Mouse (Mus musculus) retina, postnatal 1 day (tissue): Measurements from ENCODE around the gene Bcam.

ENCODE experiments used
- DNase-seq: peaks from one replicate; pipeline ENCODE4 v3.0.0-alpha.2; 2012

The Bcam gene

DNA sequence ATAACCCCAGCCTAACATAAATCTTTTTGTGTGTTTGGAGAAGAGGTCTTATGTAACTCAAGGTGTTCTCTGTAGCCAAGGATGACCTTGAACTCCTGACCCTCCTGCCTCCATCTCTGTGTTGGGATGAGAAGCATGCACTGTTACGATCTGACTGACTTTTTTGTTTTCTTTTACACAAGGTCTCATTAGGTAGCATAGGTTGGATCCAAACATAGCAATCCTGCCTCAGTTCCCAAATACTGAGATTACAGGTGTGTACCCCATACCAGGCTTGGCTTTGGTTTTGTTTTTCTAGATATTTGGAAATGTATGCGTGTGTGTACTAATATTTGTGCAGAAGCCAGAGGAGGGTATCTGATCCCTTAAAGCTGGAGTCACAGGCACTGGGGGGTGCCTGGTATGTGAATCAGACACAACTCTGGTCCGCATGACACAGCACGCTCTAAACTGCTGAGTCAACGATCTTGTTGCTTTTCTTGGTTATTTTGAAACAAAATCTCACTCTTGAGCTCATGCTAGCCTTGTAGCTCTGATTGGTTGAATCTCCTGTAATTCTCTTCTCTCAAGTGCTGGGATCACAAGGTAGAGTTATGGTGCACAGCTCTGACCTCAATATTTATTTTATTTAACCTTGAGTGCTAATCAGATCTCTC, 52.4 kb downstream of the Bcam start:
- no peak for DNase-seq

DNA sequence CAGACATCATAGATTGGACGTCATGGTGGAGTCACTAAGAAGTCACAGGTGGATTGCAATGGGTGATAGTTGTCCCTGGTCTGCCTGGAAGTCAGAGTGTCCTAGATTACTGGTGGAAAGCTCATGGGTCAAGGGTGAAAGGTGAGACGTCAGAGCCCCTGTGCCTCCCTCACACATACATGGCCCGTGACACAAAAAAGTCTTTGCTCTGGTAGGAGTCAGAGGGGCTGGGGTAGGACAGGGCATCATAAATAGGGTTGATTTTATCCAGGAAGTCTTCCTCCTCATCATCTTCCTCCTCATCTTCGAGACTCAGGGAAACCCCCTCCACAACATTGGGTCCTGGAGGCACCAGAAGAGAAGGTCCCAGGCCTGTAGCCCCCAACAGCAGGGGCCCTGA, 53.5 kb downstream of the Bcam start:
- DNase-seq = no peak

DNA sequence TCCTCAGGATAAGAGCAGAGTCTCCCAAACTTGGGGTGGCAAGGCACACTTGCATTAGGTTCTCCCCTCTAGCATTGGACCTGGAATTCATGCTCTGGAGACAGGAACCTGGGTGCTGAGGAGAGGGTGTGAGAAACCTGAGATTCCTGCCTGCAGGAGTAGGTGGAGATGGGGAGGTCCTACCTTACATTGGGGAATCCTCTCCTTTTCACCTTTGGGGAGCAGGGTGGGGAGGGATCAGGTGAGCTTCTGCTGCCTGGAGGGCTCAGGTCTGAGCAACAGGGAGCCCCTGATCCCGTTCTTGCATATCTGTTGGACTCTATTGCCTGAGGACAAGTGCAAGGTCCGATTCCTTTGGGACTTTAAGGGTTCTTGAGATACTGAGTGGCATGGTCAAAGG, 54.0 kb downstream of the Bcam start:
- no peak for DNase-seq

DNA sequence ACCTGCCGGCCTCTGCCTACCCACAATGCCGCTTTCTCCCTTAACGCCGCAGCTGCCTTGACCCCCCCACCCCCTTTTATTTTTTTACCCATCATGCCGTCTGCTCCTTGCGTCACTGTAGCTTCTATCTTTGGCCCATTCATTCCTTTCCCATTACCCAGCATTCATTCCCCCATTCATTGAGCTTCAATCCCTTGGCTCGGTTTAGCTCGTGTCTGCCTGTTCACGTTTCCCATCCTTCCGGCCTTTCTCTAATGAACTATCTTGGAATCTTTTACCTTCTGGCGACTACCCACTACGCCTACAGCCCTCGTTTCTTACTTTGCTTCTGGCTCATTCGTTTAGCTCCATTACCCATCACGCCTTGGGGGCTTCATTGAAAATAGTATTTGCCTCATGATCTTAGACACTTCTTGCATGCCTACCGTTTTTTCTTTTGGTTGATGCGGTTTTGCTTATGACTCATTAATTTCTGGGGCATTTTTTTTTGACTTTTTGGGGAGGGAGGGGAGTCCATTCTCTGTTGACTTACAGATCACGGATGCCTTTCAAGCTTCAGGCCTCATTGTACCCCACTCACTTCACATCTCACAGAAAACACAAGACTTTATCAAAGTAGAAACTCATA, 54.6 kb downstream of the Bcam start:
- no peak for DNase-seq

DNA sequence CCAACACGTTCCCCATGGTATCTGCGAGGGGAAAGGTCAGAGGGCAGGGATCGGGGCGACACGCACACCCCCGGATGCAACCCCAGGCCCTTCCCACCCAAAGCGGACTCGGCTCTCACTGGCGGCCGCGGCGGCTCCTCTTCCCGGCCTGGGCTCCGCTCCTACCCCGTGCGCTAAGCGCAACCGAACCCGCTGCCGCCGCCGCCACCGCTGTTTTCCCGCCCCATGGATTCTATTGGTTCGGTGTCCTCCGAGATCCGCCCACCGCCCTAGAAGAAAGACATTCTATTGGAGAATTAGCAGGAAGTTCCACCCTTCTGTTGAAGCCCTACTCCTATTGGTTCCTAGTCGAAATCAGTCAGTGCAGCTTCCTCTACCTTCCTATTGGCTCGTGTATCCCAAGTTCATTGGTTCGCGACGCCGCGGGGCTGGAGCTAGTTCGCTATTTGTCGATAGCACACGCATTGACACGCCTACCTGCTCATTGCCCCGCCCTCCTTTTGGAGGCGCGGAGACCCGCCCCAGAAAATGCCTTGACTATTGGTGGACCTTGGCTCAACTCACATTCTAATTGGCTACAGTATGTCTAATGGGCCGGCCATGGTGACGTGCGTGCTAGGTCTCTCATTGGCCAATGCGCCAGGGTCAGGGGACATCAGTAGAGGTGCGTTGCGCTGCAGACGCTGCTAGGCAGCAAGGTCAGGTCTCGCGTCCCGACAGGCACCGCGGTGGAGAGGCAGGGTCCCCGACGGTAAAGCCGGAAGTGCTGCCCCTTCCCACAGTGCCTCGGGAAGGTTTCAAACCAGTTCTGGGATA, 55.4 kb downstream of the Bcam start, which contains the start of gene Tomm40:
Gene Tomm40, minus strand, starts transcription at position 200 of the 816 bp plus-strand sequence.
- peak; percentile 100 for DNase-seq

DNA sequence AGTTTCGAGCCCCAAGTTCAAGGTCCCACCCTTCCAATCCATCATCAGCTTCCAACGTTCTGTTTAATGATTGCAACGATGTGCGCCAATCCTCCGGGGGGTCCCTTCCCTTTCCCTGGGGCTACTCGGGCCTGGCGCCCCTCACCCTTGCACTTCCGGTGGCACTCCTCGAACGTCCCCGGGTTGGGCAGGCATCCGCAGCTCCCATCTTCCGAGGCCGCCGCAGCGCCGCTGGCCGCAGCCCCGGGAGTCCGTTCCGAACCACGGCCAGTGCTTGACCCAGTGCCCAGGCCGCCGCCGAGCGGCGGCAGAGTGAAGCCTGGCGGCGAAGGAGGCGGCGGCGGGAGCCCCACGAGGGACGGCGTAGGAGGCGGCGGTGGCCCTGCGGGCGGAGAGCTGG, 56.0 kb downstream of the Bcam start:
- DNase-seq = no peak

DNA sequence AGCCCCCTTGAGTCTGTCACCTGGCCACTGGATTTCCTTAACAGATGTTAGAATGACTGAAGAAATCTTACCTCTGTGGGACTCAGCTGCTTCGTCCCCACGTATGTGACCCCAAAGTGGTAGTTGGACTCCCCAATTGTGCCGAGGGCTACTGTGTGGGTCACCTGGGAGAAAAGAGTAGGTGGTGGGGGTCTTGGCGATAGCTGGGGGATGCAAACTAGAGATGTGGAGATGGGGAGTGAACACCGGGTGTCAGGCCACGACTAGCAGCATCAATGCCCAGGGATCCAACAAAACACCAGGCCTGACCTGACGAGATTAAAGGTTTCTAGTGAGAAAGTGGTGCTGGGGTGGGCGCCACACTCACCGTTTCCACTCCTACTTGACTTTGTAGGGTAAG, 57.2 kb downstream of the Bcam start:
- no peak for DNase-seq

DNA sequence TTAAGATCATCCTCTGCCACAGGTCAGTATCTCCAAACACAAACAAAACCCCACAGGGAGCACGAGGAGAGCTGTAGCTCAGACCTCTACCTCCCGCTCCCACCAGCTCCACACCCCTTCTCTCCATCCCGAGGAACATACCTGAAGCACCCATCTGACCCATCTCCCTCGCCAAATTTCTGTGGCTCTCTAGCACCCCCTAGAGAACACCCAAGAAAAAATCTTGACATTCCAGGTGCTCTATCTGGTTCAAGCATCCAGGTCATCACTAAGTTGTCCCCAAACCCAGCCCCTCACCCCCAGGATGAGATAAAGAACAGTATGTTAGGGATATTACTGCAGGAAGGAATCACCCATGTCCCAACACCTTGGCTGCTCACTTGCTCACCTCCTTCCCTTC, 57.6 kb downstream of the Bcam start:
- DNase-seq = peak; percentile 49

DNA sequence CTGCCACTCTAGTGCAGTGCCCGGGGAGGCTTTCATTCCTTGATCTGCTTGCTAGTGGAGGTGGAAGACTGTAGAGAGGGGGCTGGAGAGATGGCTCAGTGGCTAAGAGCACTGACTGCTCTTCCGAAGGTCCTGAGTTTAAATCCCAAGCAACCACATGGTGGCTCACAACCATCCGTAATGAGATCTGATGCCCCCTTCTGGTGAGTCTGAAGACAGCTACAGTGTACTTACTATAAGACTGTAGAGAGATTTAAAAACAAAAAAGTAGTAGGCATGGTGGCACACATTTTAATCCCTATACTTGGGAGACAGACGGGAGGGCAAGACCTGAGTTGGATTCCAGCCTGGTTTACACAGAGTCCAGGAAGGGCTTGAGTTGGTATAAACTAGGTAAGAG, 58.4 kb downstream of the Bcam start:
- DNase-seq = peak; percentile 48

DNA sequence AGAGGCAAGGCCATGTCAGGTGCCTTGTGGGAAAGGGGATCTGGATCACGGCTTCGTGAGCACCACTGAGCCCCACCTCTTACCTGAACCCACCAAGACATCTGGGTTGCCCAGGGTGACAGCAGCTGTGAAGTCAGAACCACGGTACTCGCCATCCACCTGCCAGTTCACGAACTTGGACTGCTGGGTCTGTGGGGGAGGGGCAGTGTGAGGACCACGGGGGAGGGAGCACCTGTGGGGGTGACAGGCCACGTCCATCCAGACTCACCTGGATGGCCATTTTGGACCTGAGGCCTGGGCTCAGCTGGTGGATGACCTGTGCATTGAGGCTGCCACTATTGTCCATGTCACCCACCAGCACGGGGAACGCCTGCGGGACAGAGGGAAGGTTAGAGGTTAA, 60.2 kb downstream of the Bcam start:
- DNase-seq = no peak
